ENCODE assay signal across 16 mouse cellular contexts in genomic region chr13:116187059-116187458, GRCm38 (mm10).
"Had no signal": no experiment of that assay in that cellular context is flagged by ENCODE, and none has a peak within 500 bp of the region (broad histone marks: within the 10 kb centered on the region; RNA-seq: fewer than 3 reads in every experiment).

No protein-coding gene starts in this region.

- H3K4me1 ChIP-seq: limb, embryonic 15.5 days; midbrain, embryonic 12.5 days; neural tube, embryonic 13.5 days had no signal

- H3K9ac ChIP-seq: limb, embryonic 15.5 days; liver, embryonic 14.5 days; midbrain, embryonic 12.5 days; neural tube, embryonic 13.5 days had no signal

- ATAC-seq: midbrain, embryonic 16.5 days had no signal

- DNase-seq: kidney, adult 9 months; kidney, postnatal 36 days; layer of hippocampus, adult 9-11 months; layer of hippocampus, postnatal 36 days; lung, adult 18-20 months; retina, postnatal 1 day; right cerebral cortex, postnatal 4 days; spleen, adult 18-20 months; thymus, adult 18-20 months; thymus, postnatal 14 days had no signal

- H3K36me3 ChIP-seq: limb, embryonic 15.5 days; midbrain, embryonic 12.5 days; neural tube, embryonic 13.5 days had no signal

- H3K4me3 ChIP-seq: limb, embryonic 15.5 days; midbrain, embryonic 12.5 days; neural tube, embryonic 13.5 days had no signal

- H3K9me3 ChIP-seq: limb, embryonic 15.5 days; midbrain, embryonic 12.5 days; neural tube, embryonic 13.5 days had no signal

- H3K4me2 ChIP-seq: limb, embryonic 15.5 days; midbrain, embryonic 12.5 days; neural tube, embryonic 13.5 days had no signal

- H3K27me3 ChIP-seq: limb, embryonic 15.5 days; midbrain, embryonic 12.5 days; neural tube, embryonic 13.5 days had no signal

- H3K27ac ChIP-seq: kidney, postnatal 0 days; limb, embryonic 15.5 days; liver, embryonic 14.5 days; midbrain, embryonic 12.5 days; neural tube, embryonic 13.5 days had no signal
